Mouse (Mus musculus) bone marrow macrophage, adult 2 months (primary cell): ENCODE results near the gene Kcnh4.

Source experiments
- CTCF ChIP-seq: IDR thresholded peaks from 2 replicates; pipeline ENCODE4 v1.5.1; 2012; ENCODE audit warnings: low read depth, mild to moderate bottlenecking, low read length, moderate library complexity
- POLR2A ChIP-seq: IDR thresholded peaks from 2 replicates; pipeline ENCODE4 v1.6.1; 2012; ENCODE audit warnings: mild to moderate bottlenecking, low read depth, low read length, borderline replicate concordance

DNA sequence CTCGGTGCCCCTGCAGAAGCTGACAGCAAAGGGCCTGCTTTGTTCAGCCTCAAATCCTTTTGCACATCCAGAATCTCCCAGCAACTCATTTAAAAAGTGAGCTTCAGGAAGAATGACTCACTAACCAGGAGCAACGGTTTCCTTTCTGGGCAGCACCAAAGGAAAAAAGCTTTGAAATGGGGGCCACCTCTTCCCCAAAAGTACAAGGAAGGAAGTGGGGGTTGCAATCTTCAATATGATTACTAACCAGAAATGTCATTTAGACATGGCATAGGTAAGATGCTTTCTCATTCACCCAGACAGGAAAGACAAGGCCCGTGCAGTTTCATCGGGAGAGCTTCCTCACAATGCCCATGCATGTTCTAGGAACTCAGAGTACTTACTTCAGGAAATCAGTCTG is 38.5 kb downstream of the Kcnh4 start:
- TF ChIP-seq CTCF = no peak
- TF ChIP-seq POLR2A = no peak
